Mouse (Mus musculus): Measurements from ENCODE around the gene Cmip. TPM values are rescaled to one million over a fixed set of nuclear protein-coding genes. Genes with fewer than 3 reads are reported as not detected.
A peak's percentile ranks its signal among the peaks of the same experiment; 100 is the strongest.

The Cmip gene
- total RNA-seq, 2 experiments from 2014 or later, result 115 to 162 TPM

DNA sequence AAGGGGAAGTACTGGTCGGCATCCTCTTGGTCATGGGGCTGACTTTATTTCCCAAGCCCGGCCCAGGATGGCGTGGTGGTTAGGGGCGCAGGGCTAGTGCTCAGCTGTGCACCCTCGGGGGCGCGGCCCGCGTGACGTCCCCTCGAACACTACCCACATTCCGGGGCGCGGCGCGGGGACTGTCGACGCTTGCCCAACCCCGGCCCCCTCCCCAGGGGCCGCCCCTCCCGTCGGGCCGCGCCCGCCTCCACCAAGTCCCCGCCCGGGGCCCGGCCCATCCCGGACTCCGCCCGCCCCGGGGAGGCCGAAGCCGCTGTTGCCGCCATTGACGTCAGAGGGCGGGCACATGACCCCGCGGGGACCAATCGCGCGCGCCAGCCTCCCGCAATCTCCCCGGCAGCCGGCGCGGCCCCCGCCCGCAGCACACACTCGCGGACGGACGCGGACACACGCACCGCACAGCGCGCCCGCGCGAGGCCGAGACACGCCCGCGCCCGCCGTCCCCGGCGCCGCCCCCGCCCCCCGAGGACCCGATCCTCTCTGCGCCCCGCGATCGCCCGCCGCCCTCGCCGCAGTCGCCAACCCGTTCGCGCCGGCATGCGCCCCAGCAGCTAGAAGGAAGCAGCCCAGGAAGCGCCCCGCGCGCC lies 449 bp upstream of the Cmip start:
- peak; percentile 96 to 97 for DNase-seq (ENCODE audit: low spot score in 2 of 2)

- DNase-seq (ENCODE audit: low spot score in 2 of 2), result peak in 1 of 2 experiments; percentile 35
These were observed 1.1 kb downstream of the Cmip start for GRCm38 (mm10) chr8:117257821-117258575.

GRCm38 (mm10) chr8:117258576-117259040 lies 1.7 kb downstream of the Cmip start:
- peak in 1 of 2 experiments; percentile 46 for DNase-seq (ENCODE audit: low spot score in 2 of 2)

DNA sequence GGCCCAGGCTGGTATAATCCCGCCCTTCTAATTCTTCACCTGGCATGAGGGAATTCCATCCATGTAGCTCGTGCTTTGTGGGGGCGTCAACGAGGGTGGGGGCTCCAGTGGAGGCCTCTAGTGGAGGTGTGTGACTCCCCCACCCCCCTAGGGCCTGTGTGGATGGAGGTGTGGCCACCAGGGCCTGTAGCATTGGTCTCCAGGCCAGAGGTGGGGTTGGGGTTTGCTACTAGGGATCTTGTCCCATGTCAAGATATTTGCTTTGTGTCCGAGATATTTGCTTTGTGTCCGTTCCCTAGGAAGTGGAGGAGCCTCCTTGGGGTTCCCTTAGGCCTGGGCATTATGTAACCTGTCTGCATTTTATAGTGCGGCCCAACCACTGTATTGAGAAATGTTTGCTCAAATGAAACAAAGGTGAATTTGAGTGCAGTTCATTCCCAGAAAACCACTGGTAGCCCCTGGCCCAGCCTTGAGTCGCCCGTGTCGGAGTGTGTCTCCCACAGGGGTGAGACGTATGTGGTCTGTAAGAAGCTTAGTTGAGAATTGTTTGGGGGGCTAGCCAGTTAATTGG lies 2.7 kb downstream of the Cmip start:
- DNase-seq (ENCODE audit: low spot score in 2 of 2), result no peak

- DNase-seq (ENCODE audit: low spot score in 2 of 2), result no peak
These were observed 3.5 kb downstream of the Cmip start for GRCm38 (mm10) chr8:117260234-117260929.

GRCm38 (mm10) chr8:117260930-117261475 lies 4.1 kb downstream of the Cmip start:
- DNase-seq (ENCODE audit: low spot score in 2 of 2), result no peak

GRCm38 (mm10) chr8:117261702-117262101 lies 4.8 kb downstream of the Cmip start:
- no peak for DNase-seq (ENCODE audit: low spot score in 2 of 2)

DNA sequence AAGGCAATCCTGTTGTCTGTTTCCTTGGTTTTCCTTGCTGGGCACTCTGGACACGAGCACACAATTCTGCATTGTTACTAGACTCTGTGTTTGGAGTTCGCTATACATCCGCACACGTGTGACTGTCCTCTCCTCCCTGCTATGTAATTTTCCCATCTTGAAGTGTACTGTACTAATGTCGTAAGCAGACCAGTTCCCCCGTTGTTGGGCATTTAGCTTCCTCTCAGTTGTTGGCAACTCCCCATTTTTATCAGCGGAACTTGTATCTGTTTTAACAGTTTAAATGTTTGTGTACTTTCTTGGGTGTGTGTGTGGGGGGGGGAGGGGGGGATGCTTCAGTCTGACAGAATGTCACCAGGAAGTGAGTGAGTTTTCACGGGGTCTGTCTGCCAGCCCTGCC lies 5.8 kb downstream of the Cmip start:
- no peak for DNase-seq (ENCODE audit: low spot score in 2 of 2)

- DNase-seq (ENCODE audit: low spot score in 2 of 2), result no peak
These were observed 6.6 kb downstream of the Cmip start for GRCm38 (mm10) chr8:117263442-117263841.

DNA sequence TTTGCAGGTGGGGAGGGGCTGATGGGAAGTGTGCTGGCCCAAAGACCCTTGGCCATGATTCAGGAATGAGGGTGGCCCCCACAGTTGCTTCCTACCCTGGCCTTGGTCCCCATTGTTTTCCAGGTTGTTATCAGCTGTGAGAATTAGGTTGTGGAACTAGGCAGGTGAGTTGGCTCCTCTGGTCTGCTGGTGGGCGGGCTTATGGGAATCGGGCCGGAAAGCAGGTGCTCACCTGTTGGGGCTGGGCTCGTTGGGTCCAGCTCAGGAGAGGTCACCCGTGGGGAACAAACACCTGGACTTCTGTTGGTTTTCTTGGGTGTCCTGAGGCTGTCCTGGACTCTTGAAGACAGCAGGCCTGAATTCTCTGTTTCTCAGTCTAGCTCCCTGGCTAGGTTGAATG lies 8.2 kb downstream of the Cmip start:
- no peak for DNase-seq (ENCODE audit: low spot score in 2 of 2)

GRCm38 (mm10) chr8:117267403-117268129 lies 10.7 kb downstream of the Cmip start:
- no peak for DNase-seq (ENCODE audit: low spot score in 2 of 2)

DNA sequence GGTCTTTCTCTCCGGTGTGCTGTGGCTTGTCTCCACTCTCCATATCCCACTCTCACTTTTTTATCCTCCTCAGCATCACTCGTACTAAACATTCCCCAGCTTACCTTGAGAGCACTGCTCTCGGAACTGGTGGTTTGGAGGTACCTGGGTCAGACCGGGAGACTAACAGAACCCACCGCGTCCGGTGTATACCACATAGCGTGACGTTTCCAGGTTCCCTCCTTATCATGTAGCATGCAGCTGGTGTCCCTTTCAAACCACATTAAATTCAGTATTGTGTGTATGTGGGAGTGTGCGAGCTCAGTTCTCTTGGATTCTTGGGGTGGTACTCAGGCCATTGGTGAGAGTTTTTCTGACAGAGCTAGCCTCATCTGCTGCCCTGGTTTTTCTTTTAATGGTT lies 21.4 kb downstream of the Cmip start:
- DNase-seq (ENCODE audit: low spot score in 2 of 2), result no peak

DNA sequence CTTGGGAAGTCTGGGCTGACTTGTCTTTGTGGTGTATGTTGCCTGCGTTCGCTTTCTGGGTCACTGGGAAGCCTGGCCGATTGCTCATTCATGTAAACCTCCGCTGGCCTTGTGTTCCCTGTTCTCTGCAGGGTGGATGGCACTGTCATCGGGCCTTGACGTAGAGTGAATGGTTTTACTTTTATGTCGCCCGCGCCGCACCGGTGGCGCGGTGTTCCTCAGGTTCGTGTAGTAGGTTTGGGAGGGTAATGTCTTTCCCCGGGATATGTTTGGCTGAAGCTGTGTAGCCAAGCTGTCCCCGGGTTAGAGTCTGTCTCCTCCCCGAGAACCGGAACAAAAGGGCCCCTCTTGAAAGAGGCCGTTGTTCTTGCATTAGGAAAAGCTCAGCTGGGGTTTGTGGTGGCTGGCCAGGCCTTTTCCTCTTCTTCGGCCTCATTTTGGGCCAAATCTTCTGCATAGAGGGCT lies 21.8 kb downstream of the Cmip start:
- DNase-seq (ENCODE audit: low spot score in 2 of 2), result peak in 1 of 2 experiments; percentile 38

DNA sequence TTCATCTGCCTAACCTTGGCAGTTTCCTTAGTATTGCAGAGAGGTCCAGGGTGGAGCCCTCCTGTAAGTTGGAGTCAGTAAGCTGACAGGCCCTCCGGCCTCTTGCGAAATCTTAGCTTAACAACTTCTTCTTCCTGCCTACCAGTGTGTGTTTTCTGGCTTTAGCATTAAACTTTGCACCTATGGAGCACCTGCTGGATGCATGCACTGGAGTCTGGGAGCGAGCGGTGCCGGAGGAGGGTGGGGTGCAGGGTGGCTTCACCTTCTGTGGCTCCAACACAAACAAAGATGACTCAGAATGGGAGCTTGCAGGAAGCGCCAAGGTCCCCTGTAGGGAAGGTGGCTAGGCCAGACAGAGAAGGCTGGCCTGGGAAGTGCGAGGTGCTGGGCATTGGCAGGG lies 23.6 kb downstream of the Cmip start:
- peak in 1 of 2 experiments; percentile 54 for DNase-seq (ENCODE audit: low spot score in 2 of 2)

GRCm38 (mm10) chr8:117281676-117282075 lies 24.8 kb downstream of the Cmip start:
- no peak for DNase-seq (ENCODE audit: low spot score in 2 of 2)

DNA sequence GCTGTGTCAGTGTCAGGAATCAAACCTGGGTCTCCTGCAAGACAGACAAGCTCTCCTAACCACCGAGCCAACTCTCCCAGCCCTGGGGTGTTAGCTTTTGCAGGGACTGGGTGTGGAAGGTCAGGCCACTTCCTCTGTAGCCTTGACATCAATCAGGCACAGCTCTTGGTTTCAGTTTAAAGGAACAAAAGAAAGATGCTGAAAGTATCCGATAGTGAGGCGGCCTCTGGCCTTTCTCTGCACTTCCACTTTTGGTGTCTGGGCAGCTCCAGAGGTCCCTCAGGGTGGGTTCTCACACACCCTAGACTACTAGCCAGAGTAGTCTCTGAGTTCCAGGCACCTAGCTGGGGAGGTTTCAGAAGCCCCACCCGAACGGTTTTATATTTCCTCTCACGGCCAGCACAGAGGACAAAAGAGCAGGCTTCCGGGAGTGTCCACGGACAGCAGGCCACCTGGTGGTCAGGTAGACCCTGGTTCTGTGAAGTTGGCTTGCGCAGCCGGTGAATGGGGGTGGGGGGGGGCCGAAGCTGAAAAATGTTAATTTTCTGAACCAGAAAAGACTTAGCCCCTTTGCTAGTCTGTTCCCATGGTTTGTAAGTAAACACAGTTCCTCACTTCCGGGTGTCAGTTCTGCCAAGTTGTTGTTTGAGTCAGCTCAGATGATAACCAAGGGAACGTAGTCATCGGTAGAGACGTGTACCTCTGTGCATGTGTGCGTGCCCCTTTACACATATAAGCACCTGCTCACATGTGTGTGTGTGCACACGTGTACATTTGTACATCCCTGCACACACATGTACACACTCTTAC lies 25.5 kb downstream of the Cmip start:
- DNase-seq (ENCODE audit: low spot score in 2 of 2), result peak in 1 of 2 experiments; percentile 46

- DNase-seq (ENCODE audit: low spot score in 2 of 2), result no peak
These were observed 28.1 kb downstream of the Cmip start for GRCm38 (mm10) chr8:117284768-117285484.

DNA sequence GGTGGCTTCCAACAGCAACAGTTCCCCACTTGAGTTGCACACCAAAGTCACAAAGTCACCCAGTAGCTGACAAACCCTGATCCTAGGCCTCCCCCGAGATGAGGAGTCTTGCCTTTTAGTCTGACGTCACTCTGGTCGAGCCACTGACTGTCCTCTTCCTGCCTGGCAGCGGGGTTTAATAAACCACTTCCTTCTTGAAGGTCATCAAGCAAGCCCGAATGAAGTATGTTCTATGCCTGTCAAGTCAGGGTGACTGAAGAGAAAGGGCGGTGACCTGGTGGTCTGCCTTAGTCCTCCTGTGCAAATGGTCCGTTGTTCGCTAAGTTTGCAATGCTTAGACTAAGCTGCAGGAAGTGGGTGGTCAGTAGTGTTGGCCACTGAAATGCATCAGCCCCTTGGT lies 31.1 kb downstream of the Cmip start:
- no peak for DNase-seq (ENCODE audit: low spot score in 2 of 2)

GRCm38 (mm10) chr8:117289016-117289415 lies 32.2 kb downstream of the Cmip start:
- no peak for DNase-seq (ENCODE audit: low spot score in 2 of 2)
